Mouse (Mus musculus) erythroid progenitor cell, adult 5-6 weeks (primary cell): Measurements from ENCODE around the gene Sgk2. TPM values are rescaled to one million over a fixed set of nuclear protein-coding genes. Genes with fewer than 3 reads are reported as not detected.

ENCODE experiments used
- ATAC-seq: replicated peaks from 2 replicates; pipeline ENCODE4 v1.8.0; 2016; ENCODE audit warnings: moderate number of reproducible peaks, mild to moderate bottlenecking, moderate TSS enrichment, inconsistent platforms; ENCODE audit not compliant: poor library complexity, low FRiP score, severe bottlenecking
- total RNA-seq, 2 experiments: library from RNA; stranded (forward) in 1 of 2; stranded (reverse) in 1 of 2; fragments of 150-400 nt in 1 of 2; fragments of 186-747, 209-891 nt in 1 of 2; gene quantifications; 2 replicates each; pipeline versions ENCODE4 v1.2.3 to v1.2.4; 2015 to 2017; ENCODE audit warnings: low replicate concordance in 2 of 2

The Sgk2 gene
- total RNA-seq (2015; ENCODE audit: low replicate concordance) = not detected in 2 replicates
- total RNA-seq (2017; ENCODE audit: low replicate concordance) = not detected in 2 replicates

GRCm38 (mm10) chr2:162987218-162987617, at the start of gene Sgk2:
Gene Sgk2 (plus strand): TSS chr2:162987330.
- no peak for ATAC-seq

- ATAC-seq = no peak
These were observed 47.6 kb upstream of the Sgk2 start for GRCm38 (mm10) chr2:162939562-162939961.

- ATAC-seq = no peak
These were observed 43.8 kb upstream of the Sgk2 start, which contains the start of gene L3mbtl1 for GRCm38 (mm10) chr2:162943148-162943846. Gene L3mbtl1 (plus strand): TSS chr2:162943472.

- no peak for ATAC-seq
These were observed 43.2 kb upstream of the Sgk2 start for GRCm38 (mm10) chr2:162943931-162944330.

GRCm38 (mm10) chr2:162946964-162947363, 40.2 kb upstream of the Sgk2 start:
- ATAC-seq = no peak

- no peak for ATAC-seq
These were observed 39.4 kb upstream of the Sgk2 start for GRCm38 (mm10) chr2:162947736-162948135.

- 0 out of 2 replicates have a peak, but pooled peaks have one; percentile 46 for ATAC-seq
These were observed 38.9 kb upstream of the Sgk2 start for GRCm38 (mm10) chr2:162948221-162948620.

GRCm38 (mm10) chr2:162950776-162951175, 36.4 kb upstream of the Sgk2 start:
- no peak for ATAC-seq

GRCm38 (mm10) chr2:162956843-162957242, 30.3 kb upstream of the Sgk2 start:
- no peak for ATAC-seq

GRCm38 (mm10) chr2:162961321-162961720, 25.8 kb upstream of the Sgk2 start:
- no peak for ATAC-seq

GRCm38 (mm10) chr2:162966734-162967133, 20.4 kb upstream of the Sgk2 start:
- no peak for ATAC-seq

GRCm38 (mm10) chr2:162968357-162968756, 18.8 kb upstream of the Sgk2 start:
- peak; percentile 39; the same call in 1 of the 2 replicates for ATAC-seq

GRCm38 (mm10) chr2:162969101-162969500, 18.0 kb upstream of the Sgk2 start:
- ATAC-seq = no peak

- ATAC-seq = no peak
These were observed 16.2 kb upstream of the Sgk2 start for GRCm38 (mm10) chr2:162970896-162971295.

GRCm38 (mm10) chr2:162972752-162973151, 14.4 kb upstream of the Sgk2 start:
- no peak for ATAC-seq

GRCm38 (mm10) chr2:162973206-162973605, 13.9 kb upstream of the Sgk2 start:
- ATAC-seq = no peak

GRCm38 (mm10) chr2:162973637-162974036, 13.5 kb upstream of the Sgk2 start:
- ATAC-seq = no peak

- ATAC-seq = no peak
These were observed 11.9 kb upstream of the Sgk2 start for GRCm38 (mm10) chr2:162975157-162975775.

GRCm38 (mm10) chr2:162976001-162976400, 11.1 kb upstream of the Sgk2 start:
- no peak for ATAC-seq

GRCm38 (mm10) chr2:162984381-162984780, 2.7 kb upstream of the Sgk2 start:
- ATAC-seq = no peak

GRCm38 (mm10) chr2:162985923-162986322, 1.2 kb upstream of the Sgk2 start:
- ATAC-seq = no peak
